Mouse (Mus musculus): ENCODE data around the gene Fkbp1a.

DNA sequence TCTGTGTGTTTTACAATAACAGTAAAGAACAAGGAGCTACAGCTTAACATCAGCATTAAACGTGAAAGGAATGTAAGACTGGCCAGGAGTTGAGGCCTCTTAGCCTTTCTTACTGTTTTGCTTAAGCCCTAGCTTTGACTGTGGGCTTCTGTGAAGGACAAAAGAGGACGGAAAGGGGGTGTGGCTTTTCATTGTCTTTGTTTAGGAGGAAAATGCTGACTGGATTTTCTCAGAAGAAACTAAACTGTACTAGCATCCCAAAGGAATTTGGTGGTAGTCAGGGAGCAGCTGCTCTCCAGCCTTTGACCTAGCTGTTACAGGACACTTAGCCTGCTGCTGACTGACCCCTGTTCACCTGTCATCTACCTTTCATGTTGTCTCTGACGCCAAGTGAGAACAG, 43.9 kb upstream of the Fkbp1a start:
- TF ChIP-seq CTCF (IDR thresholded peaks at IDR 0.05; ENCODE audit: low read depth) (no peak), EP300 (IDR thresholded peaks at IDR 0.05; ENCODE audit: low read depth) (no peak)
